Mouse (Mus musculus) megakaryocyte, embryonic 14.5 days (primary cell): ENCODE measurements around the gene Gprc5b.

Experiments
- FLI1 ChIP-seq: IDR thresholded peaks from 2 replicates; pipeline ENCODE4 v1.6.1; 2012; ENCODE audit warnings: low read length, inconsistent platforms, mixed read lengths
- GATA1 ChIP-seq: IDR thresholded peaks from 3 replicates; pipeline ENCODE4 v1.6.1; 2012; ENCODE audit warnings: mixed read lengths, low read length, inconsistent platforms, borderline replicate concordance

GRCm38 (mm10) chr7:118995671-118996070, 660 bp upstream of the Gprc5b start:
- TF ChIP-seq GATA1 (no peak), FLI1 (no peak)
